Mouse (Mus musculus) ES-E14 (cell line): ENCODE data around the gene Tradd.

Experiments
- CHD2 ChIP-seq: IDR thresholded peaks from 2 replicates; pipeline ENCODE4 v1.6.1; 2014; ENCODE audit warnings: mild to moderate bottlenecking, low read depth, low read length, inconsistent platforms
- MAFK ChIP-seq: IDR thresholded peaks from 2 replicates; pipeline ENCODE4 v1.6.1; 2014; ENCODE audit warnings: mild to moderate bottlenecking, low read depth, low read length, inconsistent platforms; ENCODE audit not compliant: insufficient read depth
- ZC3H11A ChIP-seq: IDR thresholded peaks from 2 replicates; pipeline ENCODE4 v1.6.1; 2012; ENCODE audit warnings: low read depth, mild to moderate bottlenecking, inconsistent platforms, low read length, borderline replicate concordance

- TF ChIP-seq MAFK, result peak; percentile 7; the same call in 1 of the 2 replicates
- no peak for TF ChIP-seq CHD2
- no peak for TF ChIP-seq ZC3H11A
Observed at GRCm38 (mm10) chr8:105224413-105225271, 39.8 kb downstream of the Tradd start, which contains the start of gene D230025D16Rik.
